Mouse (Mus musculus) megakaryocyte, adult 5-6 weeks (primary cell): Measurements from ENCODE around the gene Gcg. TPM values are rescaled to one million over a fixed set of nuclear protein-coding genes. Genes with fewer than 3 reads are reported as not detected.

ENCODE experiments used
- ATAC-seq: 2 replicates; pipeline ENCODE4 v1.8.0; 2016; ENCODE audit warnings: mild to moderate bottlenecking, inconsistent platforms; ENCODE audit not compliant: poor library complexity, severe bottlenecking
- total RNA-seq, 2 experiments: library from RNA; stranded (forward) in 1 of 2; stranded (reverse) in 1 of 2; fragments of 153-499, 151-499 nt in 1 of 2; fragments of 221-1000, 200-1000 nt in 1 of 2; gene quantifications; 2 replicates each; pipeline versions ENCODE4 v1.2.3 to v1.2.4; 2015 to 2017

The Gcg gene
- total RNA-seq, 2 experiments from 2014 or later: not detected

GRCm38 (mm10) chr2:62460231-62460710 lies 23.2 kb downstream of the Gcg start:
- ATAC-seq: peak; percentile 93

DNA sequence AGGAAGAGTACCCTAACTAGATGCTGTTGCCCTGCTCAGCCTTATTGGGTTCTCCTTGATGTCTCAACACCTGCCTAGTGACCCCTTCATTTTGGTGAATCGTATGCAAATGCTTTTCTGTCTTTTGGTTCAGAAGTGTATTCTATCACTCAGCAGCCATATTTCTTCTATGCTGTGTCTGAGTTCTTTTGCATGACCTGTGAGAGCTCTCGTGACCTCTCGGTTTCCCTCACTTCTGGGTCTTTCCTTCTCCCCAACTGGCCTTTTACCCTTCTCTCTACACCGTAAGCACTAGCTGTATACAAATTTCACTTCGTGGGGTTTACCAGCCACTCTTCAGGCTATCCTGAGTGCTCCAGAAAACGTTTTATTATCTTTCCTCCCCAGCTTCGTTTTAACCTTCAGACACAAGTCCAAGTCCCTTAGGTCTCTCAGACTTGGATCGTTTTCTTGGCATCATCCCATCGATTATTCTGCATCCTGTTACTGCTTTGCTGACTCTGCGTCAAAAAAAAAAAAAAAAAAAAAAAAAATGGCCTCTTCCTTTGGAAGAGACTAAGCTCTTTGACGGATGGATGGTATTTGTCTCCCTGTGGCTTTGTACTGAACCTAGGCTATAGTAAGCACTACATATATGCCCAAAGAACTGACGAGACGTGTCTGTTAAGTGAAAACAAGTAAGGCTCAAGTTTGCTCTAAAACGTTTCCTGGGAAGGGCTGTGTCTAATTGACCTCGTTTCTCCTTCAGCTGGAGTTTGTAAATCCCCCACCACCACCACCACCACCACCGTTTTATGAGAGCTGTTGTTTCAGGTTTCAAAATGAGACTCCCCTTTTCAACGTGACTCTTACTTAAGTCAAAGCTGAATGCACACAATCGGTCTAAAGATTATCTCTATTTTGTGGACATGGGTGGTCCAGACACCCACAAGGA lies 23.9 kb downstream of the Gcg start:
- no peak for ATAC-seq

GRCm38 (mm10) chr2:62458070-62458469 lies 25.4 kb downstream of the Gcg start:
- no peak for ATAC-seq

GRCm38 (mm10) chr2:62454991-62455390 lies 28.5 kb downstream of the Gcg start:
- no peak for ATAC-seq

- ATAC-seq: no peak
These were observed 29.4 kb downstream of the Gcg start for GRCm38 (mm10) chr2:62454033-62454432.

GRCm38 (mm10) chr2:62450364-62450763 lies 33.1 kb downstream of the Gcg start:
- no peak for ATAC-seq

- no peak for ATAC-seq
These were observed 33.6 kb downstream of the Gcg start for GRCm38 (mm10) chr2:62449692-62450346.

DNA sequence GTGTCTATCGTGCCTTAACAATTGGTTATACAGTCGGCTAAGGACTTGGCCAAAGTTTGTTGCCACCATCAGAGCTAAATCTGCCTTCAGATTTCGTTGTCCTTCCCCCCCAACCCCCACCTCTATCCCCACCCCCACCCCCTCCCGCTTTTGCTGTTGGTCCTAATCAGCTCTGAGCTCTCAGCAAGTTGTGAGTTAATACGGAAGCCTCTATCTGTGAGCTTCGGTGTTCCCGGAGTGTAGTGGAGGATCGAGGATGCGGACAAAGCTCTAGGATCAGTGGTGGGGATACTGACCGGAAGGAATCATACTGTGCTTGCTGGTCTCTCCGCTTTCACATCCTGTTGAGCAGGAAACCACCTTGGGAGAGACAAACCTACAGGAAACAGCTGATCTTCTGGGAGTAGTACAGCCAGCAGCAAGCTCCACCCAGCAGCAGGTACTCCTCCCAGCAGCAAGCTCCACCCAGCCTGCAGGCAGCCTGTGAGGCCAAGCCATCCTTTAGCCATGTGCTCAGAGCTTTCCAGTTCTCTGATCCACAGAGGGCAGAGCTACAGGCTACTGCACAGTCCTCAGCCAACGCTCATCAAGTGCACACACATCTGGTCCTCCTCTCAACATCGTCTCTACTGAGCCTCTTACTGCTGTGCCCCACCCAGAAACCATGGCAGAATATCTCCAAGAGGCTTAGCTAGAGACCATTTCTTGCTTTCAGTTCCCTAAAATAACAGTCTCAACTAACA lies 42.5 kb downstream of the Gcg start:
- peak; percentile 95 for ATAC-seq

DNA sequence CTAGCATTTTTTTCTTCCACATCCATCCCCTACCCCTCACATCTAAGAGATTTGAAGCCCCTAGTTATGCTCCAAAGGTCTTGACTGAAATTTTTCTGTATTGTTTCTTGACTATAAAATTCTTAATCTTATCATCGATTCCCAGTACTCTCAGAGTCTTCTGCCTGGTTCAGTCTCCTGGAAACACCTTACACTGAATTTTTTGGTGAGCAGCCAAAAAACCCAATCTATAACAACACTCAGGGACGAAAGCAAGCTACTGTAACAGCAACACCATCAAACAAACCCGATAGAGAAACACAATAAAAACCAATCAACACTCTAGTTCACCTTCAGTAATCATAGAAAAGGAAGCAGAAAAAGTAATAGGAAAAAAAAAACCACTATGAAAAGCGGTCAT lies 43.4 kb downstream of the Gcg start:
- ATAC-seq: no peak

DNA sequence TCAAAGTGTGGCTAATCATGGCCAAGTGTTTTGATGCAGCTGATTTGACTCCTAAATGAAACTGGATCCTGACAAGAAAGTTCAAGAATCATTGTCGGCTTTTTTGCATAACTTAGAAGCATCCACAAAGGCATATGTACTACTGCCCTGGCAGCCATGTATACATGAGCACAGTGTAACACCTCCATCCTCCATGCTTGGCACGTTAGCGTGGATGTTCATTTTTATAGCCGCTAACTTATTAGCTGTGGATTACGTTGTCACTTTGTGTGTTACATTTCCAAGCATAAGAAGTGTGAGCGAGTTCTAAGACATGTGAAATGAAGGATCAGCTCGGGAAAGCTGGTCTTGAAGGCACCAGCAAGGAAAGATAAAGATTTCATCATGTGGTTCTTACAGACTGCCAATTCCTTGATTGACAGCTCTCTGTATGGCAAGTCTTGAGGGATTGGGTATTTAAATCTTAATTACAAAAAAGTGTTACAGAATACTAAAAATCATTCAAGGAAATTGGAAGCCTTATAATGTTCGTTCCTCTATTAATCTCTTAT lies 52.1 kb downstream of the Gcg start:
- no peak for ATAC-seq

DNA sequence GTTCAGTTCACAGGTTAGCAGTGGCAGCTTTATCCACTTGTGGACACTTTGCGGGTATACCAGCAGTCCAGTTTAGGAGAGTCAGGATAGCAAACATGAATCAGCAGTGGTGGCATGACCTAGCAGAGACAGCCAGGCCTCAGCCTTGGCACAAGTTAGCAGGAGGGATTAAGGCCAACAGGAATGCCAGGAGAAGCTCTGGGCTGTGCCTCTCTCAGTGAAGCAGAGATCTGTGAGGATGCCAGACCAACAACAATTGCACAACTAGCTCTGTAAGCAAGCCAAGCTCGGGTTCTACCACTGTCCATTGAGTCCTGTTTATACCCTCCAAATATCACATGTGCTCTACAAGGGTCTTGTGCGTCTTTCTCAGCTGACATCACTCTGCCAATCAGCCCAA lies 57.5 kb downstream of the Gcg start:
- no peak for ATAC-seq

Other genes starting within 250 kb of the Gcg start
- 13.4 and 14.6 TPM in 2 replicates for gene Dpp4, start 71.4 kb downstream of the Gcg start, total RNA-seq (2015)
- gene Dpp4, start 71.4 kb downstream of the Gcg start, total RNA-seq (2017): 17.6 and 19.2 TPM in 2 replicates
- 1.9 and 3.4 TPM in 2 replicates for gene Fap, start 90.4 kb upstream of the Gcg start, total RNA-seq (2015)
- gene Fap, start 90.4 kb upstream of the Gcg start, total RNA-seq (2017): 0.33 and 1.1 TPM in 2 replicates
- gene Ifih1, start 162.6 kb upstream of the Gcg start, total RNA-seq (2015): 20.2 and 23.3 TPM in 2 replicates
- gene Ifih1, start 162.6 kb upstream of the Gcg start, total RNA-seq (2017): 24.7 and 27.7 TPM in 2 replicates
- 22.8 and 31.9 TPM in 2 replicates for gene Gca, start 180.6 kb upstream of the Gcg start, total RNA-seq (2015)
- gene Gca, start 180.6 kb upstream of the Gcg start, total RNA-seq (2017): 12.0 and 13.7 TPM in 2 replicates